Mouse (Mus musculus) stomach, embryonic 14.5 days (tissue): ENCODE data around the gene Krtap9-5. TPM values are rescaled to one million over a fixed set of nuclear protein-coding genes. Genes with fewer than 3 reads are reported as not detected.

Source experiments
- ATAC-seq: fragments of 200-750 bp; cut with Nextera tagmentation; 2 replicates; pipeline ENCODE4 v1.8.0; 2017; ENCODE audit warnings: low read depth, moderate TSS enrichment; ENCODE audit not compliant: insufficient number of reproducible peaks, insufficient read depth, low FRiP score
- H3K27ac ChIP-seq: fragments of 300-500 bp; sonication (generic); 2 replicates; pipeline ENCODE4 v1.5.1; 2014; ENCODE audit warnings: mild to moderate bottlenecking, low read length, moderate library complexity, mixed read lengths
- H3K27me3 ChIP-seq: fragments of 300-500 bp; sonication (generic); 2 replicates; pipeline ENCODE4 v1.6.1; 2014; ENCODE audit warnings: low read length, control low read depth, mixed read lengths; ENCODE audit not compliant: control insufficient read depth, insufficient read depth
- H3K36me3 ChIP-seq: fragments of 300-500 bp; sonication (generic); 2 replicates; pipeline ENCODE4 v1.6.1; 2014; ENCODE audit warnings: mild to moderate bottlenecking, control low read depth, low read length, moderate library complexity, mixed read lengths; ENCODE audit not compliant: control insufficient read depth, insufficient read depth
- H3K4me1 ChIP-seq: fragments of 300-500 bp; sonication (generic); 2 replicates; pipeline ENCODE4 v1.6.1; 2014; ENCODE audit warnings: low read length, control low read depth, mixed read lengths; ENCODE audit not compliant: control insufficient read depth, insufficient read depth
- H3K4me2 ChIP-seq: fragments of 300-500 bp; sonication (generic); replicated peaks from 2 replicates; pipeline ENCODE4 v1.6.1; 2014; ENCODE audit warnings: low read depth, low read length, control low read depth
- H3K4me3 ChIP-seq: fragments of 300-500 bp; sonication (generic); 2 replicates; pipeline ENCODE4 v1.5.1; 2014; ENCODE audit warnings: low read depth, low read length, control low read depth
- H3K9ac ChIP-seq: fragments of 300-500 bp; sonication (generic); replicated peaks from 2 replicates; pipeline ENCODE4 v1.6.1; 2014; ENCODE audit warnings: low read depth, mild to moderate bottlenecking, control low read depth, low read length, moderate library complexity, mixed read lengths
- H3K9me3 ChIP-seq: fragments of 300-500 bp; sonication (generic); 2 replicates; pipeline ENCODE4 v1.6.1; 2016; ENCODE audit warnings: low read depth, low read length, control low read depth; ENCODE audit not compliant: control insufficient read depth
- WGBS: fragments of 180-500 bp; shearing (Covaris S2); extraction: QIAGEN DNeasy Blood & Tissue Kit; methylation state at CpG from one replicate; pipeline ENCODE4 v1.1.7; 2014; 5-methylcytosine and 5-hydroxymethylcytosine counted together
- polyA plus RNA-seq: library from polyadenylated mRNA; unstranded; fragments of >200 nt; fragmentation: Nextera tagmentation; extraction: Ambion mirVana; gene quantifications from 2 replicates; pipeline ENCODE4 v1.2.1, GENCODE M21; 2014

The Krtap9-5 gene
- polyA plus RNA-seq, 1 experiment from 2014 or later = not detected

DNA sequence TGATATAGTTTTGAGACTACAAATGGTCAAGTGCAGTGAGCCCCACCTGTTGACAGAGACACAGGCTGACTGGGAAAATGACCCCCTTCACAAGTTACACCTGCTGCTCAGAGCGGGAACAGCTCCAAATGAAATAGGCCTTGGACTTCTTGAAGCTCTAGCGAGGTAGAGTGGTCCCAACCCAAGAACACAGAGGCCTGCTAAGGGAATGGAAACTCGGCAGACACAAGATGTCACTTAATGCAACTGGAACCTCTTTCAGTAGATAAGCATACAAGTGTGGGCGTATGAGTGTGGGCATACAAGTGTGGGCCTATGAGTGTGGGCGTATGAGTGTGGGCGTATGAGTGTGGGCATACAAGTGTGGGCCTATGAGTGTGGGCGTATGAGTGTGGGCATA lies 50.8 kb downstream of the Krtap9-5 start:
- no peak overlapping the region for H3K4me2 ChIP-seq
- WGBS = 88% methylated on average over 7 of the region's 7 CpGs
- H3K36me3 ChIP-seq = no peaks in the 10 kb centered on the region
- H3K27me3 ChIP-seq = no peaks in the 10 kb centered on the region
- no peak overlapping the region for H3K4me3 ChIP-seq
- no peak overlapping the region for H3K9ac ChIP-seq
- no peak for ATAC-seq
- H3K27ac ChIP-seq = no peak overlapping the region
- no peaks in the 10 kb centered on the region; the same call in 1 of the 2 replicates for H3K9me3 ChIP-seq
- no peaks in the 10 kb centered on the region for H3K4me1 ChIP-seq

Other genes starting within 250 kb of the Krtap9-5 start
- gene Gm14180, start 214.2 kb upstream of the Krtap9-5 start, polyA plus RNA-seq = not detected in 2 replicates
- gene Gm11595, start 175.6 kb upstream of the Krtap9-5 start, polyA plus RNA-seq = not detected in 2 replicates
- gene Krtap4-8, start 167.8 kb upstream of the Krtap9-5 start, polyA plus RNA-seq = not detected in 2 replicates
- gene Krtap4-9, start 163.3 kb upstream of the Krtap9-5 start, polyA plus RNA-seq = not detected in 2 replicates
- gene Gm11596, start 155.0 kb upstream of the Krtap9-5 start, polyA plus RNA-seq = not detected in 2 replicates
- gene Gm11569, start 149.5 kb upstream of the Krtap9-5 start, polyA plus RNA-seq = not detected in 2 replicates
- gene Gm11554, start 144.0 kb upstream of the Krtap9-5 start, polyA plus RNA-seq = not detected in 2 replicates
- gene Krtap4-13, start 138.6 kb upstream of the Krtap9-5 start, polyA plus RNA-seq = not detected in 2 replicates
- gene Gm11564, start 132.8 kb upstream of the Krtap9-5 start, polyA plus RNA-seq = not detected in 2 replicates
- gene 2300003K06Rik, start 110.4 kb upstream of the Krtap9-5 start, polyA plus RNA-seq = not detected in 2 replicates
- gene Krtap4-16, start 96.9 kb upstream of the Krtap9-5 start, polyA plus RNA-seq = not detected in 2 replicates
- gene Gm11568, start 90.6 kb upstream of the Krtap9-5 start, polyA plus RNA-seq = not detected in 2 replicates
- gene Gm11559, start 84.0 kb upstream of the Krtap9-5 start, polyA plus RNA-seq = not detected in 2 replicates
- not detected in 2 replicates for gene Krtap9-1, start 75.1 kb upstream of the Krtap9-5 start, polyA plus RNA-seq
- gene Gm11567, start 69.3 kb upstream of the Krtap9-5 start, polyA plus RNA-seq = not detected in 2 replicates
- gene Krtap31-1, start 40.6 kb upstream of the Krtap9-5 start, polyA plus RNA-seq = not detected in 2 replicates
- gene Gm11565, start 33.7 kb upstream of the Krtap9-5 start, polyA plus RNA-seq = not detected in 2 replicates
- not detected in 2 replicates for gene Krtap31-2, start 12.2 kb upstream of the Krtap9-5 start, polyA plus RNA-seq
- gene Krtap29-1, start 30.6 kb downstream of the Krtap9-5 start, polyA plus RNA-seq = not detected in 2 replicates
- gene Krtap16-1, start 38.1 kb downstream of the Krtap9-5 start, polyA plus RNA-seq = not detected in 2 replicates
- not detected in 2 replicates for gene Krtap17-1, start 45.5 kb downstream of the Krtap9-5 start, polyA plus RNA-seq
- not detected in 2 replicates for gene Krt33a, start 67.7 kb downstream of the Krtap9-5 start, polyA plus RNA-seq
- 0.26 TPM in 1 of 2 replicates, not detected in the other for gene Krt33b, start 81.4 kb downstream of the Krtap9-5 start, polyA plus RNA-seq
- 0.36 TPM in 1 of 2 replicates, not detected in the other for gene Krt34, start 93.1 kb downstream of the Krtap9-5 start, polyA plus RNA-seq
- 0.67 and 0.69 TPM in 2 replicates for gene Krt31, start 102.1 kb downstream of the Krtap9-5 start, polyA plus RNA-seq
- not detected in 2 replicates for gene Krt32, start 139.8 kb downstream of the Krtap9-5 start, polyA plus RNA-seq
- gene Krt35, start 147.8 kb downstream of the Krtap9-5 start, polyA plus RNA-seq = not detected in 2 replicates
- gene Krt36, start 157.2 kb downstream of the Krtap9-5 start, polyA plus RNA-seq = 0.29 and 0.35 TPM in 2 replicates
- 76.1 and 140 TPM in 2 replicates for gene Krt13, start 173.1 kb downstream of the Krtap9-5 start, polyA plus RNA-seq
- gene Krt15, start 187.5 kb downstream of the Krtap9-5 start, polyA plus RNA-seq = 215 and 241 TPM in 2 replicates
- 387 and 441 TPM in 2 replicates for gene Krt19, start 200.2 kb downstream of the Krtap9-5 start, polyA plus RNA-seq
- not detected in 2 replicates for gene Krt9, start 244.8 kb downstream of the Krtap9-5 start, polyA plus RNA-seq